Mouse (Mus musculus): ENCODE measurements at regions not wholly inside any gene's neighbourhood (a gene's known extent, or its start where the extent isn't known, plus 50 kb on each side); places are given as distances from the start of the nearest gene placed in this dataset.
A peak's percentile ranks its signal among the peaks of the same experiment; 100 is the strongest.
"Not testable (repeated sequence)": the region's sequence is repeated elsewhere in the genome, so short reads cannot be mapped to it uniquely, and the experiment has no call there.

DNA sequence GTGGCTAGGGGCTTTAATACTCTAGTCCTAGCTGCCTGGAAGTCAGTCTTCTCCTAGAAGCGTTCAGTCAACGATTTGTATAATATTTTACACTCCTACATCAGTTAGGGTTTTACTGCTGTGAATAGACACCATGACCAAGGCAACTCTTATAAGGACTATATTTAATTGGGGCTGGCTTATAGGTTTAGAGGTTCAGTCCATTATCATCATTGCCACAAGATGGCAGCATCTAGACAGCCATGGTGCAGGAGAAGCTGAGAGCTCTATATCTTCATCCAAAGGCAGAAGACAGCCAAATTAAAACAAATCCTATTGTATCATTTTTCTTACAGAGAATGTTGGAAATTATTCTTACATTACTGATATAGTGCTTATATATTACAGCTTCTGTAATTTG lies 167.0 kb upstream of the Ndn start:
- DNase-seq (ENCODE audit: inconsistent age in 2 of 2, low spot score in 1 of 2), result peak; percentile 4 to 63

- peak in 1 of 2 experiments; percentile 22 for DNase-seq (ENCODE audit: inconsistent age in 2 of 2, low spot score in 1 of 2)
These were observed 137.8 kb upstream of the Ndn start for GRCm38 (mm10) chr7:62208529-62208928.

DNA sequence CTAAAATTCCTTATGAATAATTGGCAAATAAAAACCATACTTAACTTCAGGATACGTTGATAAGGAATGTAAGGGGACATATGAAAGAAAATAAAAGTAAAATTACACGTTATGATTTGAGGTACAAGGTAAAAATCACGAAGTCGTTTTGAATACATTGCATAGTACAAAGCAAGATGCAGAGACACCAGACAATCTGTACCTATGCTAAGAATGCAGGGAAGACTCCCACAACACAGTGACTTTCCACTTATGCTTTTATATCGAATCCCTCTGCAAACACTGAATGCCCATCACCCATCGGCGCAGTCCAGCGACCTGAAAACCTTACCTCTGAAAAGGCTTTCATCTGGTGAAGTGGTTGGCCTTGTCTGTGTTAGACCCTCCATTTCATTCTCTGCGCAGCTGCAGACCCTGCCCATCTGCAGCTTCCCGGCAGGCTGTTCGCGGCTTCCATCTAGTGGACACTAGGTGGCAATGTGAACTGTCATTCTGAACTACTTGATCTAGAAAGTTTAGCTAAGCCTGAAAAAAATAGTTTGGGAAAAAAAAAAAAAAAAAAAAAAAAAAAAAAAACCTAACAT lies 137.2 kb upstream of the Ndn start:
- peak in 1 of 2 experiments; percentile 55 for DNase-seq (ENCODE audit: inconsistent age in 2 of 2, low spot score in 1 of 2)

- peak in 1 of 2 experiments; percentile 21 for DNase-seq (ENCODE audit: inconsistent age in 2 of 2, low spot score in 1 of 2)
These were observed 121.2 kb upstream of the Ndn start for GRCm38 (mm10) chr7:62225184-62225583.

DNA sequence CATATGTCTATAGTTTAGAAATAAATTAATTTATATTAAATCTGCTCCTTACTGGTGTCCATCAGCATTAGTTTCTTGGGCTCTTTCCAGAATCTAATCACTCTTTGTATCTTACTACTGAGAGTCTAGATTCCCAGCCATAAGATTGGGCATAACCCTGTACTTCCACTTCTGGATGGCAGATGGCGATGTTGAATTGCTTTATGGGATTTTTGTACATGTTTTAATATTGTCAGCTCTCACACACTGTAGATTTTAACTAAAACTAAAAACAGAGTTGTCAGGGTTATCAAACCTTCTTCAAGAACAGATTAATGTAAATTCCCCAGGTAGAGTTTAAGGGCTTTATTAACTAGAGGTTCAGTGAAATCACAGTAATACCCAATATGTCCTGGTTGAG lies 118.6 kb upstream of the Ndn start:
- peak; percentile 16 to 75 for DNase-seq (ENCODE audit: inconsistent age in 2 of 2, low spot score in 1 of 2)

GRCm38 (mm10) chr7:62230713-62231112 lies 115.7 kb upstream of the Ndn start:
- DNase-seq (ENCODE audit: inconsistent age in 2 of 2, low spot score in 1 of 2), result no peak

- peak; percentile 9 to 48 for DNase-seq (ENCODE audit: inconsistent age in 2 of 2, low spot score in 1 of 2)
These were observed 115.2 kb upstream of the Ndn start for GRCm38 (mm10) chr7:62231120-62231574.

GRCm38 (mm10) chr7:62232076-62232475 lies 114.3 kb upstream of the Ndn start:
- peak in 1 of 2 experiments; percentile 58 for DNase-seq (ENCODE audit: inconsistent age in 2 of 2, low spot score in 1 of 2)

- peak in 1 of 2 experiments; percentile 51 for DNase-seq (ENCODE audit: inconsistent age in 2 of 2, low spot score in 1 of 2)
These were observed 112.3 kb upstream of the Ndn start for GRCm38 (mm10) chr7:62234037-62234436.

GRCm38 (mm10) chr7:62235766-62236165 lies 110.6 kb upstream of the Ndn start:
- DNase-seq (ENCODE audit: inconsistent age in 2 of 2, low spot score in 1 of 2), result no peak

- DNase-seq (ENCODE audit: inconsistent age in 2 of 2, low spot score in 1 of 2), result no peak
These were observed 84.7 kb upstream of the Ndn start for GRCm38 (mm10) chr7:62261688-62262114.

GRCm38 (mm10) chr7:62262174-62262573 lies 84.2 kb upstream of the Ndn start:
- not testable (repeated sequence) for DNase-seq (ENCODE audit: inconsistent age in 2 of 2, low spot score in 1 of 2)

GRCm38 (mm10) chr7:62269156-62269855 lies 77.1 kb upstream of the Ndn start:
- DNase-seq (ENCODE audit: inconsistent age in 2 of 2, low spot score in 1 of 2), result no peak

DNA sequence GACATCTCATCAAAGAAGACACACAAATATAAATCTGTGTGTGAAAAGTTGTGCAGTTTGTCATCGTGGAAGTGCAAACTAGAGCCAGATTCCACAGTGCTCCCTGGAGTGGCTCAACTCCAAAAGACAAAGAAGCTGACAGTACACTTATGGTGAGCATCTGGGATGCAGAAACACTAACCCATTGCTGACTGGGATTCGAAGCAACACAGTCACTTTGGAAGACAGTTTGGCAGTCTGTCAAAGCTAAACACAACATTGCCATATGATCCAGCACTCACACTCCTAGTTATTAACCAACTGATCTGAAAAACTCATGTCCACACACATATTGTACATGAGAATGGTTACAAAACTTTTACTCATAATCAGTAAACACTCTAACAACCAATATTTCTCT lies 70.2 kb upstream of the Ndn start:
- DNase-seq (ENCODE audit: inconsistent age in 2 of 2, low spot score in 1 of 2), result no peak

- DNase-seq (ENCODE audit: inconsistent age in 2 of 2, low spot score in 1 of 2), result no peak
These were observed 67.9 kb upstream of the Ndn start for GRCm38 (mm10) chr7:62278492-62278891.

GRCm38 (mm10) chr7:62279022-62279421 lies 67.3 kb upstream of the Ndn start:
- no peak for DNase-seq (ENCODE audit: inconsistent age in 2 of 2, low spot score in 1 of 2)

Data from adrenal gland, adult (tissue).